Mouse (Mus musculus): ENCODE results near the gene Rabac1.

The Rabac1 gene

DNA sequence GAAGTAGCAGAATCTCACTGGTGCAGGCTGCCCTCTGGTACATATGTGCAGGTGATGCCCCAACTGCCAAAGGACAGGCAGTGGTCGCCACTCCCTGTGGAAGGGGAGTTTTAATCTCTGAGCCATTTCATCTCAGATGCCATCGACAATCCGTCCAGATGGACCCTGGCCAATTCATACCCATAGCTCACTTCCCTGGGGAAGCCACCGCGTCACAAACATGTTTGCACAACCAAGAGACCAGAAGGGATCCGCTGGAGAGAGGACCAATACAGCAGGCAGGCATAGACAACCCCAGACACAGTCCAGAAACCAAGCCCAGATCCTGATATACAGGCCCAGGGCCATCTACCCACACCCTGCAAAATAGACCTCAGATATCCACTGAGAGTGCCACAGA lies 42.1 kb downstream of the Rabac1 start:
- DNase-seq (ENCODE audit: low read depth, low spot score): no peak
